Mouse (Mus musculus): ENCODE results near the gene Tacc2. TPM values are rescaled to one million over a fixed set of nuclear protein-coding genes. Genes with fewer than 3 reads are reported as not detected.

The Tacc2 gene
- total and polyA plus RNA-seq, 3 experiments = 3.5 to 21.5 TPM; not detected in 1

- no peak for TF ChIP-seq ETS1 (IDR thresholded peaks at IDR 0.05; ENCODE audit: low read depth, low read length)
- no peak for TF ChIP-seq CHD2 (IDR thresholded peaks at IDR 0.05; ENCODE audit: low read length)
- TF ChIP-seq POLR2A (IDR thresholded peaks at IDR 0.05; ENCODE audit: control insufficient read depth in 1 of 2, insufficient read depth in 1 of 2, low read depth in 1 of 2, low read length in 2 of 2, poor library complexity in 1 of 2) = peak; percentile 77 to 81; a peak in 3 of 4 replicates
- peak; percentile 76 for TF ChIP-seq SIN3A (IDR thresholded peaks at IDR 0.05; ENCODE audit: low read length)
These were observed 30.3 kb upstream of the Tacc2 start (continued) for GRCm38 (mm10) chr7:130546791-130547484.

GRCm38 (mm10) chr7:130547635-130548175 lies 29.5 kb upstream of the Tacc2 start:
- peak overlapping the region; percentile 50 for H3K9ac ChIP-seq (ENCODE audit: control insufficient read depth, low read depth, low read length, poor library complexity, severe bottlenecking)
- H3K27me3 ChIP-seq (ENCODE audit: control insufficient read depth in 1 of 2, insufficient read depth in 2 of 2, low read length in 2 of 2) = peaks cover 2 to 4% of the 10 kb centered on the region in 2 experiments
- no peak for TF ChIP-seq HCFC1 (IDR thresholded peaks at IDR 0.05; ENCODE audit: low read depth, low read length)
- TF ChIP-seq BHLHE40 (IDR thresholded peaks at IDR 0.05; ENCODE audit: borderline replicate concordance, low read depth, low read length) = no peak
- no peak for TF ChIP-seq MAX (IDR thresholded peaks at IDR 0.05; ENCODE audit: low read length)
- TF ChIP-seq MXI1 (IDR thresholded peaks at IDR 0.05; ENCODE audit: low read depth, low read length) = no peak
- no peak for TF ChIP-seq MYC (IDR thresholded peaks at IDR 0.05; ENCODE audit: low read depth, low read length)
- TF ChIP-seq TBP (IDR thresholded peaks at IDR 0.05; ENCODE audit: low read depth, low read length) = no peak
- no peak for TF ChIP-seq JUND (IDR thresholded peaks at IDR 0.05; ENCODE audit: low read depth, low read length)
- peaks cover 34% of the 10 kb centered on the region for H3K79me2 ChIP-seq (ENCODE audit: control insufficient read depth, insufficient read depth, low read length, poor library complexity)
- DNase-seq (ENCODE audit: low read depth, low spot score) = no peak
- no peak overlapping the region for H3K27ac ChIP-seq (ENCODE audit: control insufficient read depth, low read depth, low read length)
- H3K4me3 ChIP-seq (ENCODE audit: control insufficient read depth in 1 of 2, insufficient read depth in 1 of 2, low read depth in 2 of 2, low read length in 2 of 2) = peak overlapping the region; percentile 41 to 93
- peaks cover 14 to 21% of the 10 kb centered on the region in 2 experiments; a peak in 3 of 4 replicates for H3K36me3 ChIP-seq (ENCODE audit: control insufficient read depth in 1 of 2, insufficient read depth in 2 of 2, low read length in 2 of 2)
- H3K9me3 ChIP-seq (replicated peaks; ENCODE audit: insufficient read depth, low read length) = no peaks in the 10 kb centered on the region
- H3K4me1 ChIP-seq (ENCODE audit: control insufficient read depth in 1 of 2, insufficient read depth in 2 of 2, low read length in 2 of 2) = peaks cover 6 to 13% of the 10 kb centered on the region in 2 experiments; a peak in 3 of 4 replicates

GRCm38 (mm10) chr7:130552780-130553179 lies 24.5 kb upstream of the Tacc2 start:
- Histone ChIP-seq H3K4me3 (ENCODE audit: control insufficient read depth in 1 of 2, insufficient read depth in 1 of 2, low read depth in 2 of 2, low read length in 2 of 2) (no peak overlapping the region), H3K4me1 (ENCODE audit: control insufficient read depth in 1 of 2, insufficient read depth in 2 of 2, low read length in 2 of 2) (no peaks in the 10 kb centered on the region), H3K9me3 (replicated peaks; ENCODE audit: insufficient read depth, low read length) (no peaks in the 10 kb centered on the region), H3K36me3 (ENCODE audit: control insufficient read depth in 1 of 2, insufficient read depth in 2 of 2, low read length in 2 of 2) (no peaks in the 10 kb centered on the region), H3K9ac (ENCODE audit: control insufficient read depth, low read depth, low read length, poor library complexity, severe bottlenecking) (no peak overlapping the region), H3K27me3 (ENCODE audit: control insufficient read depth in 1 of 2, insufficient read depth in 2 of 2, low read length in 2 of 2) (peaks cover 8 to 13% of the 10 kb centered on the region in 2 experiments), H3K27ac (ENCODE audit: control insufficient read depth, low read depth, low read length) (no peak overlapping the region), H3K79me2 (ENCODE audit: control insufficient read depth, insufficient read depth, low read length, poor library complexity) (no peaks in the 10 kb centered on the region)
- TF ChIP-seq ZC3H11A (IDR thresholded peaks at IDR 0.05; ENCODE audit: low read depth, low read length) (no peak), MYB (IDR thresholded peaks at IDR 0.05; ENCODE audit: low read depth, low read length) (no peak), MYC (IDR thresholded peaks at IDR 0.05; ENCODE audit: low read depth, low read length) (no peak), CTCF (IDR thresholded peaks at IDR 0.05 in 2 of 3, conservative IDR thresholded peaks at IDR 0.05 in 1 of 3; ENCODE audit: control insufficient read depth in 1 of 3, insufficient read depth in 1 of 3, low read depth in 2 of 3, low read length in 3 of 3, poor library complexity in 1 of 3, severe bottlenecking in 1 of 3) (no peak), EP300 (IDR thresholded peaks at IDR 0.05; ENCODE audit: low read depth in 1 of 2, low read length in 2 of 2) (no peak), SIN3A (IDR thresholded peaks at IDR 0.05; ENCODE audit: low read length) (no peak), NRF1 (IDR thresholded peaks at IDR 0.05; ENCODE audit: insufficient read depth, low read depth, low read length, poor library complexity, severe bottlenecking) (no peak), RAD21 (IDR thresholded peaks at IDR 0.05; ENCODE audit: low read depth, low read length) (no peak), GABPA (IDR thresholded peaks at IDR 0.05; ENCODE audit: low read depth, low read length) (no peak), POLR2AphosphoS5 (IDR thresholded peaks at IDR 0.05; ENCODE audit: borderline replicate concordance, low read depth, low read length) (no peak), USF1 (IDR thresholded peaks at IDR 0.05; ENCODE audit: low read depth, low read length) (no peak), ZKSCAN1 (IDR thresholded peaks at IDR 0.05; ENCODE audit: low read depth, low read length) (no peak), ZMIZ1 (IDR thresholded peaks at IDR 0.05; ENCODE audit: low read depth, low read length) (no peak)
- no peak for DNase-seq (ENCODE audit: low read depth, low spot score)
